Mouse (Mus musculus): ENCODE measurements at regions not wholly inside any gene's neighbourhood (a gene's known extent, or its start where the extent isn't known, plus 50 kb on each side); places are given as distances from the start of the nearest gene placed in this dataset.

DNA sequence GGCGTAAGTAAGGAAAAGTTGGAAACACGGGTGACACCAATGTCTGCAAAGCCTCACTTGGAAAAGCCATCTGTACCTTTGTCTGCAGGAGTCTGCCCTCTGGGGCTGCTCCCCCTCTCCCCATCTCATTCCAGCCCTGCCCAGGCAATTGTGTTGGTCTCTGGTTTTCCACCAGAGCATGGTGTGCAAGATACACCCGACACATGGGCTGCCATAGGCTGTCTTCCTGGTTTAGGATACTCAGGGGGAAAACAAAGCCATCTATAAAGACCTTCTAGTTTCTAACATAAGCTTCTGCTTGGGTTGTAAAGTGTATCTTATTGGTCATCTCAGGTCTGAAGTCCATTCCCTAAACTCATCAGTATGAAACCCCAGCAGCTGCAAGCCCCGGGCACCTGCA is 270.1 kb upstream of the 1700056E22Rik start:
- no peak for DNase-seq (ENCODE audit: low spot score in 2 of 2)

DNA sequence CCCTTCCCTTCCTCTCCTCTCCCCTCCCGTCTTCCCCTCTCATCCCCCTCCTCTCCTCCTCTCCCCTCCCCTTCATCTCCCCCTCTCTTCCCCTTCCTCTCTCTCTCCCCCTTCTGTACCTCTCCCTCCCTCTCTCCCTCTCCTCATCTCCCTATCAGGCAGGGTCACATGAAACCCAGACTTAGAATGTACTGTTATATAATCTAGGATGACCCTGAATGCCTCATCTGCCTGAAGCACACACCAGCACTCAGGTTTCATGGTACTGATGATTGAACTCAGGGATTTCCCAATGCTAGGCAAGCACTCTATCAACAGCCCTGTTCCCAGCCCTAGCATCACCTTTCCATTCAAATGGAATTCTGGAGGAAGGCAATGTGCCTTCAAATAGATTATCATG is 264.6 kb upstream of the 1700056E22Rik start:
- no peak for DNase-seq (ENCODE audit: low spot score in 2 of 2)

DNA sequence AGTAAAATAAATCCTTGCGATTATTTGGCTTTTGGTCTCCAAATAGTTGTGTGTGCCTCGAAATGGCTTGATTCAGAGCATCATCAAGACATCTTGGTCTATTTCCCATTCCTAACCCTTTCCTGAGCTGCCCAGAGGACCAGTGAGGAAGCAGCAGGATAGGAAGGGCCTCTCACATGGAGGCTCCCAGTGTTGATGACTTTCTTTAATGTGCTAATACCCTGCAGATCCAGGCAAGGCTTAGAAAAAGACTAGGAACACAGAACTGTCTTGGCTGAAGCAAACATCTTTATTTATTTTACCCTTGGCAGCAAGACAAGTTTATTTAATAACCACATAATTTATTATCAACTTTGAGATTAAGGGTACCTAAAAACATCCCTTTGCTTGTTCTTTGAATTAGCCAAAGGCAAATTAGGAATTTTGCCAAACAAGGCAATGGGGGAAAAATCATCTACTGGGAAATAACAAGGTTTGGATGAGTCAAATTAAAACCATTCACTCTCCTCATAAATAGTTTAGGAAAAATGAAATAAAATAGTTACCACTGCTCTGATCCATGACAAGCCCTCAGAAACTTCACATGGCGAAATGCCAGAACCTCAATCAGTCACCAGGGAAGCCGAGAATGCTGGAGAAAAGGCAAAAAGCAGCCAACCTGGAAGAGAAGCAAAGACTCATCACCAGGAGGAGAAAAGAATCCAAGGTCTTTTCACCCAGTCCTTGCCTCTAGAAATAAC is 263.1 kb upstream of the 1700056E22Rik start:
- DNase-seq (ENCODE audit: low spot score in 2 of 2), result peak in 1 of 2 experiments; percentile 21

DNA sequence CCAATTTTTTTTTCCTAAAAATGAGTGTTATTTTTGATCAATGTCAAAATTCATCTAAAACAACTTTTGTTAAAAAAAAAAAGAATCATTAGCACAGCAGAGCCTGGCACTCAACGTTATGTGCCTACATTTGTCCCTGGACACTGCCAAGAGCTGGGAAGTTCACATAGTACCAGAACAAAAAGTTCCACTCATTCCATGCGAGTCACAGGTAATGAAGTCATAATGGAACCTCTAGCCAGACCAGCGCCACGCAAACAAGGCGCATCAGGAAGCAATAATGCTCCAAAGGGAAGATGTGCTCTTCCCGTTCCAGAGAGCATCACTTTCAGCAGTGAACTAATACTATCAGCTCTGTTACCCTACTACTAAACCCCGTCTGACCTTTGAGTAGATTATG is 257.0 kb upstream of the 1700056E22Rik start:
- DNase-seq (ENCODE audit: low spot score in 2 of 2), result no peak

DNA sequence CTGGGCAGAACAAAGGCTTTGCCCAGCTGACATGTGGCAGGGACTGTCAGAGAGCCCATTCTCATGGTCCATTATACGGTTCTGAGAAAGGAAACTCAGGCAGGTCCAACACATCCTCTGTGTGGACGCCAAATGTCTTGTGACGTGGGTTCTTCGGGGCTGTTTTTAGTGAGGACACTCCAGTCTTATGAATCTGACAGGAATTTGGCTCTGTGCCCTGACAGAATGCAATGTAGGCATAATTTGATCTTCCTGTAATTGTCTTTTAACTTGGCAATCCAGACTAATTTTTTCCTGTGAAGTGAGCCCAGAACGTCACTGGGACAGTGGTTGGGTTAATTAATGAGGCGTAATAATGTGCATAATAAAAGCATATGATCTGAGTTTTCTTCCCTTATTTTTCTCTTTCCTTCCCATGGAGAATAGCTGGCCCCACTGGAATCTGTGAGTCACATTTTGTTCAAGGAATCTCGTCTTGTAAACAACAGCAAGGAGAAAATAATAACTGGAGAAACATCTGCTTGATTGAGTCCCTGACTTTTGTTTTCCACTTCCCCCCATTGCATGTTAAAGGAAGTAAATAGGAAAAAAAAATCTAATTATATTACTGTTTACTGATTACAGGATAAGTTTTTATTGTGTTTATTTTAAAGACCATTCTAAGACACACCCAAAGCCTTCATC is 255.8 kb upstream of the 1700056E22Rik start:
- peak; percentile 33 to 35 for DNase-seq (ENCODE audit: low spot score in 2 of 2)

DNA sequence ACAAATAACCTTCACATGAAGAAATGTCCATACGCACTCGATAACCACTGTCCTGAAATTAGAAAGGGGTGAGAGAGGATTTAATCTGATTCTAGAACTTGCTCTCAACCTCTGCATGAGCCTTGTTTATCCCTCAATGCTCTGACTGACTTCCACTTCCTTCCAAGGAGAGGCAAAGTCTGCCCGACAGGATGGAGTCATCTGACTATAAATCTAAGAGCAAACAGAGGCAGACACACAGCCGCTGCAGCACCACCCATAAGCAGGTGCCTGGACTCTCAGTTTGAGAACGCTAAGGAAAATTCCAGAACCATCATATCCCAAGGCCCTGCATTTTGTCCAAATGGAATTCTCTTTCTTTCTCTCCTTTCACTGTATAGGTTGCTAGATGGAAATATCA is 247.7 kb upstream of the 1700056E22Rik start:
- no peak for DNase-seq (ENCODE audit: low spot score in 2 of 2)

DNA sequence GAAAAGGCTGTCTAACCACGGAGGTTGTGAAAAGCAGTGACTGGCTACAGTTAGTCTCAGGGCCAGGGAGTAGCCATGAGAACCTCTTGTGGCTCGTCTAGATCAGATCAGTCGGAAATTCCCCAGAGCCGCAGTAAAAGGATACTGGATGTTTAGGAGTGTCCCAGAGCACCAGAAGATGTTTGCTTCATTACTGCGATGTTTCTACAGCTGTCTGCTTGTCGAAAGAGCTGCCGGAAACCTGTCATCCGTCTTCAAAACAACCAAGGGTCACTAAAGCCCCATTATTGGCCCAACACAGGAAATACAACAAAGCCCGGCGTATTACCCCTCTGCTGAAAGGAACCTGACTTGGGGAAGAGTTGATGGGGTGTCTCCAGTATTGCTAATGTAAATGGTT is 245.2 kb upstream of the 1700056E22Rik start:
- no peak for DNase-seq (ENCODE audit: low spot score in 2 of 2)

DNA sequence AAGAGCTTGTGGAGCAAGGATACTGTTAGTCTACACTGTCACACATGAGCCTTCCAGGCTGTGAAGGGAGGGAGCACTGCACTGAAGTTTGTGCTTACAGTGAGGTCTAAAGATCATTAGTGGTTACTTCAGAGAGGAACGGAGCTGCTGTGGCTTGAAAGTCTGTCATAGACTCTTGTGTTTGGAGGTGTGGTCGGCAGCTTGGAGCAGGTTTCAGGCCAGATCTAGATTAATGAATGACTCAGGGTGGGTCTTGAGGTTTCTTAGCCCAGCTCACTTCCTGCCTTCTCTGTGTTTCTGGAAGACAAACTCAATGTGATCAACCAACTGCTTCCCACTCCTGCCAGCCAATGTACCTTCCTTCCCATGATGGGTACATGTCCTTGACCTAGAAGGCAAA is 242.9 kb upstream of the 1700056E22Rik start:
- no peak for DNase-seq (ENCODE audit: low spot score in 2 of 2)

DNA sequence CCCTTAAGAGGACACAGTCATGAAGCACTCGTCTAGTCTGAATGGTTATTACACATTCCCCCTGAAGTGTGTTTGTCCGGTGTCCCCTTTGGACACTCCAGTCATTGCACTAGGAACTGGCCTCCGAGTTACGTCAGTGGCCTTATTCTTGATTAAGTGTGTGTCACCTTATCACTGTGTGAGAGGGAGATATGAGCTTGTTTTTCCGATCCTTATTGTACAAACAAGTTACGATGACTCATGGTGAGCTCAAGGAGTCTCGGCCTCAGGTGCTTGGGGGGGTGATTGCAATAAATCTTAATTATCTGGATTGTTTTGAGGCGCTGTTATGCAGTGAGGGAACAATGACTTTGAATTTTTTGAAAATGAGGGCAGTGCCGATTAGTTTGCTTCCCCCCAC is 241.8 kb upstream of the 1700056E22Rik start:
- no peak for DNase-seq (ENCODE audit: low spot score in 2 of 2)

DNA sequence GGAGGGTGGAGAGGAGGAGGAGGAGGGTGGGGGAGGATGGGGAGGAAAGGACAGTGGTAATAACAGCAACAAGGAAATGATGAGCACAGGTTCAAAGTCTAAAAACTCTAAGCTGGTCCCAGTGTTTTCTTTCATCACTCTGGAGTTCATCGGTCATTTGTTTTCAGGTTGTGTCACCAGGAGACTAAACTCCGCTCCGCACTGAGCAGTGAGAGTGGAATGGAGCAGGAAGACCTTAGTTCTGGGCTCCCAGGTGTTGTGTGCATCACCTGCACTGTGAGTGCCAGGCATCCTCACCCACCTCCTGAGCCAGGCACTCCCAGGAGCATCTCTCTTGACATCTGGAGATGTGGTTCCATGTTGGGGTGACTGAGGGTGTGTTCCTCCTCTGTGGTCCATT is 241.3 kb upstream of the 1700056E22Rik start:
- no peak for DNase-seq (ENCODE audit: low spot score in 2 of 2)

DNA sequence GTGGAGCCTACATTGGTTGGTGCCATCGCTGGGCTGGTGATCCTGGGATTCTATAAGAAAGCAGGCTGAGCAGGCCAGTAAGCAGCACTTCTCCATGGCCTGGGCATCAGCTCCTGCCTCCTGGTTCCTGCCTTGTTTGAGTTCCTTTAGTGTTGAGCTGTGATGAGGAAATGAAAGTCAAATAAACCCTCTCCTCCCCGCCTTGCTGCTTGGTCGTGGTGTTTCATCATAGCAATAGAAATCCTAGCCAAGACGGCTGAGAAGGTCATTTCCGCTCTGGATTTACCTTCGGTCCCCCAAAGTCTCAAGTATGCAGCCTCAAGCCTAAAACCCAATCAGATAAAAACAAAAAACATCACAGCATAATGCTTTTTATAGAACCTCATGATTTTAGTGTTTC is 240.6 kb upstream of the 1700056E22Rik start:
- no peak for DNase-seq (ENCODE audit: low spot score in 2 of 2)

DNA sequence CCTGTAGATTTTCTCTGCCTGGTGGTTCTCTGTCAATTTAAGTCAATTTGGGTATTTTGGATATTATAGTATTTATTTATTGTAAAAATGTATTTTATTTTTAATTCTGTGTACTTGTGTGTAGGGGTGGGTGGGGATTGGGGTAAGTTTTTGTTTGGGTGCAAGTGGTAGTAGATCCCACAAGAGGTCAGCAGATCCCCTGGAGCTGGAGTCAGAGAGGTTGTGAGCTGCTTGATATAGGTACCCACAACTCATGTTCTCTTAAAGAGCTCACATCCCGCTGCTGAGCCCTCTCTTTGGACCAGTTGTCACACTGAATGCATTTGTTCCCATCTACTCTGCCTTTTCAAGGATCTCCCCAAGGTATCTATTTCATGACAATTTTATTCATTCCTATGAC is 239.6 kb upstream of the 1700056E22Rik start:
- DNase-seq (ENCODE audit: low spot score in 2 of 2), result no peak

DNA sequence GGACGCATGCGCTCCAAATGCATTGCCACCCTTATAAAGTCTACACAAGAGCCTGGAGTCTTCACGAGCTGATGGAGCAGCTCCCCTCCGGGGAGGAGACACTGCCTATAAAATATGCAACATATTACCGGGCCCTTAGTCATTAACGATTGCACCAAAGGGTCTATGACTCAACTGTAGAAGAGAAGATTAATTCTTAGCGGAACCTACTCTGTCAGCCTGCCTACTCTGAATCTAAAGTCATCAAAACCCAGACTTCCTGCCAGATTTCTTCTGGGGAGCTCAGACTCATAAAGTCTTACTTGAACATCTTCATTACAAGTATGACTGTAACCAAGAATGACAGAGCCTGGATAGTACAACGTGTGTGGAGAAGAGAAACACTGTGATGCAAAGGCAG is 237.2 kb upstream of the 1700056E22Rik start:
- no peak for DNase-seq (ENCODE audit: low spot score in 2 of 2)

DNA sequence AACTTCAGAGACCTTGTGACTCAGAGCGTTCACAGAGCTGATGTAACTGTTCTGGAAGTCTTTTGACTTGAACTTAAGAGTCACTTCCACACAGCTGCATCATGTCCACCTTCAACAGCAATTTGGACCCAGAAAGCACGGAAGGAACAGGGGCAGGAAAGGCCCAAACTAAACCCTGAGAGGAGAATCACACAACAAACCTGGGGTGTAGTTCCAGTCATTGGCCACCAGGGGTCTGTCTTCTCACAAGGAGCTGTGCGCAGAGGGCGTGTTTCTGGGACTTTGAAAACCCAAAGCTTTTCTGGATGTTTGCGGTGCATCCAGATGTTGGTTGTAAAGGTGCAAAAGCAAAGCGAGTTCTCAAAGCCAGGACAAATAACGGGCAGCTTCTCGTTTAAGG is 231.9 kb upstream of the 1700056E22Rik start:
- peak; percentile 47 to 54 for DNase-seq (ENCODE audit: low spot score in 2 of 2)

DNA sequence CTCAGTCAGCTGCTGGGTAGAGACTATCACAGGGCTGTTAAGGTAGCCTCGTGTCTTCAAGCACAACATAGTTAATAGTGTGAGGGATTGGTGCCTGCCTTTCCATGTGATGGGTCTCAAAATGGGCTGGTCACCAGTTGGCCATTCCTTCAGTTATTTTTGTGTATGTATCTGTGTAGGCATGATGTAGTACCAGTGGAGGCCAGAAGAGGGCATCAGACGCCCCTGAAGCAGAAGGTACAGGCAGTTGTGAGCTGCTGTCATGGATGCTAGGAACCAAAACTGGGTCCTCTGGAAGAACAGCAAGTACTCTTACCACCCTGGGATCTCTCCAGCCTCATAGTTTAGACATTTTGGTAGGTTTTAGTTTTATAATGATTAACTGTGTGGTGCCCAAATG is 228.9 kb upstream of the 1700056E22Rik start:
- no peak for DNase-seq (ENCODE audit: low spot score in 2 of 2)

DNA sequence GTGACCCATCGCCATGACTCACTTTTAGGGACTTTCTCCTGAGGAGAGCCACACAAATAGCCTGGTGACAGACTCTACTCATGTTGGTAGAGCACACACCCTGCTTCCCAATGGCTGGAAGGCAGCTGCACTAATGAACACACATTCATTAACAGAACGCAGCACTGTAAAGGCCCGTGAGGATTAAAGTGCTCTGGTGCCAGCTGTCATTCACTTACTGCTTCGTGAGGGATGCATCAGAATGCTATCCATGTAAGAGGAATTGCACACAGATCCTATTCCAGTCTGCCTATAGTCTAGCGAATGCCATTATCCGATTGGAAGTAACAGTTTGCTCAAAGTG is 227.3 kb upstream of the 1700056E22Rik start:
- no peak for DNase-seq (ENCODE audit: low spot score in 2 of 2)

DNA sequence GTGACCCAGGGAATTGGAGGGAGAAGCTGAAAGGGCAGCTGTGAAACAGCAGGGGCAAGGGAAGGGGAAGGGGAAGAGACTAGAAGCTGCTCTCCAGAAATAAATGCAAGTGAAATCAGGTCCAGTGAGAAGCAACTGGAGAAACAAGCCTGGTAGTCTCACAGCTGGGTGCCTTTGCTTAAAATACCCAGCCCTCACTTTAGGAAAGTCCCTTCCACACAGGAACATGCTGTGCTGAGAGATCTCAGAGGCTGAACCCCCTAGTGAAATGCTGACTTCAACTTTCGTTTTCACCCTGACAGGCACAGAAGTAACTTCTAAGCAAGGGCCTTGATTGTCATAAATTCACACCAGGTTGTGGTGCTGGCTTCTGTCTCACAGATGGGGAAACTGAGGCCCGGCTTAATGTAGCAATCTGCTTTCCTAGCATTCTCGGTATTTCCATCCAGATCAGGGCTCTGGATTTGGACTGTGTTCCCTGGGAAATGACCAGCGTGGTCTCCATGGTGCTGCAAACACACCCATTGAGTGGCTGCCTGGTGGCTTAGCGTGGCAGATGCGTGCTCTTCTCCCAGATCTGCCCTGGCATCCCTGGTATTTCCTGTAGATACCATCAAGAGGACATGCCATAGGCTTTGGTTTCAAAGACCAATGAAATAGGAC is 226.8 kb upstream of the 1700056E22Rik start:
- no peak for DNase-seq (ENCODE audit: low spot score in 2 of 2)

DNA sequence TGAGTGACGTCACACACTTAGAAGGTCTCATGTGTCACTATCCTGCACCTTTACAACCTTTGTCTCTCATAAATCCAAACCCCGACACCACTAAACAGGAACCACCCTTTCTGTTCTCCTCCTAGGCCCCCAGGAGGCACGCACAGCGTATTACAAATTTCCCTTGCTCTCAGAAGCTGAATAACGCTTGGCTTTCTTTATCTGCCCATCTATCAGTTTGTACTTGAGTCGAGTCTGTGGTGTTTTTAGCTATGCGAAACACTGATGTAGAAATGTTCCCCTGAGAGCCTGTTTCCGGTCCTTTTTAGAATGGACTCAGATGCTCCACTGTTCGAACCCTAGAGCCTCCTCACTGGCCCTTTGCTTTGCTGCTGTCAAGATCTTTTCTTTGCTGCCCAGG is 225.8 kb upstream of the 1700056E22Rik start:
- DNase-seq (ENCODE audit: low spot score in 2 of 2), result no peak

DNA sequence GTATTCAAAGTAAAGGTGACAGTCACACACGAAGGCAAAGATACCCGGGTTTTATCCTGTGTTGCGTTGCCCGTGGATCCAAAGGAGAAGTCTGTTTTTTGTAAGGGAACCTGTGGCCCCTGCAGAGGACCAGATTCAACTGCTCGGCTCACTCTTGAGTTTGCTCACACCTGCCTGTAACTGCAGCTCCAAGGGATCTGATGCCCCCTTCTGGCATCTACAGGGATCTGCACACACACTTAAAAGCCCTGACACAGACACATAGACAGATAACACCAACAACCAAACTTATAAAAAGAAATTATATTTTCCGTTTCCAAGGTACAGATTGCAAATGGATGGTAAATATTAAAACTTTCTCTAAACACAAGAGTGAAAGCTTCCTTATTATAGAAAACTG is 223.3 kb upstream of the 1700056E22Rik start:
- no peak for DNase-seq (ENCODE audit: low spot score in 2 of 2)

DNA sequence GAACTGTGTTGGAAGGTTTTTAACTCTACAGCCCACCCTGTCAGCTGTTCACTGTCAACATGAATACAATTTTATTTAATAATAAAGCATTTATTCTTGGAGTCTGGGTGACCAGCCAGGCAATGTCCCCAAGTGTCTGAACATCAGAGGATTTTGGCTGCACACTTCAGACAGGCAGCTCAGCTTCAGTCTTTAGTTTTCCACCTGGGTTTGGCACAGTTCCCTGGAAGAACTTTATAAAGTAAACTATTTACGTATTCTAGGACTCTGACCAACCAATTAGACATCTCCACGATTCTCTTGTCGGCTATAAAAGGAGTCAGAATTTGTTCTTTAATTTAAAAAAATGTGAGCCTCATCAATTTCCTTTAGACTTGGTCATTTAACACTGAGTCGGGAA is 220.8 kb upstream of the 1700056E22Rik start:
- no peak for DNase-seq (ENCODE audit: low spot score in 2 of 2)

DNA sequence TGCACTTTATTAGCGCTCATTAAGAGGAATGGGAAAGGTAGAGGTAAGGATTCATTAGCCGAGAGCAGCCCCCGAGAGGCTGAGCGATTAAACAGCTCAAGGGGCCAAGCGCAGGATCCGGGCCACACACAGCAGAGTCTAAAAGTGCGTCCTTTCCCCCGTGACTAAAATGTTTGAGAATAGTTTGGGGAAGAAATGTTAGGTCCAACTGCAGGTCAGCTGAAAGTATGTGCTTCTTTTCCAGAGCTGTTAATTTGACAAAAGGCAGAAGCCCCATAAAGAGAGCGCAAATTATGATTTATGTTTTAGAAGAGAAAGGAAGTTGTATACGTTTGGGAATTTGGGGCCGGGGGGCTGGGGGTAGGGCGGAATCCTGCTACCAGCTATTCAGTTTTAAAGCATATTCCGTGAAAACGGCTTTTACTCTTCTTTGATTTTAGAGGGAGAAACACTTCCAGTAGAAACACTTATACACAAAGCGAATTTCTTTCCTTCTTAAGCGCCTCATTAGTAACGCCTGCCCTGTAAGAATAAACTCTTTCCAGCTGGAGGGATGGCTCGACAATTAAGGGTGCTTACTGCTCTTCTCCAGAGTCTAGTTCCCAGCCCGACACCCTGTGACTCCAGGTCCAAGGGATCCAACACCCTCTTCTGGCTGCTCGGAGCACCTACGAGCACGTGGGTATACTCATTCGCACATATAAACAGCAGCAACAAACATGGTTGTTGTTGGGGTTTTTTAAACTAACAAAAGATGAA is 210.8 kb upstream of the 1700056E22Rik start:
- no peak for DNase-seq (ENCODE audit: low spot score in 2 of 2)

DNA sequence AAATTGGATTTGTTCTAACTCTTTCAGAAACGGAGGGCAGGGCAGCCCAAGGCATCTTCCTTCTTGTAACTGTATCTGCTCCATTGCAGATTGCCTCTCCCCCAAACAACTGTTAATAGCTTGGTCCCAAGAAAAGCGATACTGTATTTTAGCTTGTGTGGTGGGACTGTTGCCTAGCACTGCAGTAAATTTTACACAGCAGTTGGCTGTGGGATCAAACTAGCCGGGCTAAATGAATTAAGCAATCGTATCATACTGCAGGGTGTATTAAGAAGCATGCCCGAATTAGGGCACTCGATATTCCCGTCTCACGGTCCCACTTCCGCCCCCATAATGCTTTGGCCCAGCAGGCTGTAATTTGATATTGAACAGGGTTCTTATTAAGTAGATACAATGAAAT is 210.2 kb upstream of the 1700056E22Rik start:
- DNase-seq (ENCODE audit: low spot score in 2 of 2), result peak; percentile 53 to 55

Data from gastrocnemius, adult 8-10 months (tissue).